Mouse (Mus musculus): Measurements from ENCODE around the gene Zfp978. TPM values are rescaled to one million over a fixed set of nuclear protein-coding genes. Genes with fewer than 3 reads are reported as not detected.
A peak's percentile ranks its signal among the peaks of the same experiment; 100 is the strongest.
"Not testable (repeated sequence)": the region's sequence is repeated elsewhere in the genome, so short reads cannot be mapped to it uniquely, and the experiment has no call there.

Gene Zfp978
- polyA plus RNA-seq, 1 experiment from 2014 or later, result not detected

DNA sequence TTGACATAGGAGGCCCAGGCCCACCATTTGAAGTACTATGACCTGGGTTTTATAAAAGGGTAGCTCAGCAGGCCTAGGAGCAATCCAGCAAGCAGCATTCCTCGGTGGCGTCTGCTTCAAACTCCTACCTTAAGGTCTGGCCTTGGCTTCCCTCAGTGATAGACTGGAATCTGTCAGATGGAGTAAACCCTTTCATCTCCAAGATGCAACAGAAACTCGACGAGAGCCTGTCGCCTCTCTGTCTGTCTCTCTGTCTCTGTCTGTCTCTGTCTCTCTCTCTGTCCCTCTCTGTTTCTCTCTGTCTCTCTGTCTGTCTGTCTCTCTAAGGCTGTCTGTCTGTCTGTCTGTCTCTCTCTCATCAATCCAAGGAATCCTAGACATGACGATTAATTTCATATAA is 42.4 kb downstream of the Zfp978 start:
- not testable (repeated sequence) for H3K4me2 ChIP-seq; ATAC-seq (ENCODE audit: low FRiP score); H3K9ac ChIP-seq; H3K4me3 ChIP-seq (replicated peaks); H3K27me3 ChIP-seq; H3K27ac ChIP-seq; H3K4me1 ChIP-seq; H3K36me3 ChIP-seq (replicated peaks)
- WGBS, result 88% methylated on average over 6 of the region's 6 CpGs
- peaks cover 54% of the 10 kb centered on the region for H3K9me3 ChIP-seq

DNA sequence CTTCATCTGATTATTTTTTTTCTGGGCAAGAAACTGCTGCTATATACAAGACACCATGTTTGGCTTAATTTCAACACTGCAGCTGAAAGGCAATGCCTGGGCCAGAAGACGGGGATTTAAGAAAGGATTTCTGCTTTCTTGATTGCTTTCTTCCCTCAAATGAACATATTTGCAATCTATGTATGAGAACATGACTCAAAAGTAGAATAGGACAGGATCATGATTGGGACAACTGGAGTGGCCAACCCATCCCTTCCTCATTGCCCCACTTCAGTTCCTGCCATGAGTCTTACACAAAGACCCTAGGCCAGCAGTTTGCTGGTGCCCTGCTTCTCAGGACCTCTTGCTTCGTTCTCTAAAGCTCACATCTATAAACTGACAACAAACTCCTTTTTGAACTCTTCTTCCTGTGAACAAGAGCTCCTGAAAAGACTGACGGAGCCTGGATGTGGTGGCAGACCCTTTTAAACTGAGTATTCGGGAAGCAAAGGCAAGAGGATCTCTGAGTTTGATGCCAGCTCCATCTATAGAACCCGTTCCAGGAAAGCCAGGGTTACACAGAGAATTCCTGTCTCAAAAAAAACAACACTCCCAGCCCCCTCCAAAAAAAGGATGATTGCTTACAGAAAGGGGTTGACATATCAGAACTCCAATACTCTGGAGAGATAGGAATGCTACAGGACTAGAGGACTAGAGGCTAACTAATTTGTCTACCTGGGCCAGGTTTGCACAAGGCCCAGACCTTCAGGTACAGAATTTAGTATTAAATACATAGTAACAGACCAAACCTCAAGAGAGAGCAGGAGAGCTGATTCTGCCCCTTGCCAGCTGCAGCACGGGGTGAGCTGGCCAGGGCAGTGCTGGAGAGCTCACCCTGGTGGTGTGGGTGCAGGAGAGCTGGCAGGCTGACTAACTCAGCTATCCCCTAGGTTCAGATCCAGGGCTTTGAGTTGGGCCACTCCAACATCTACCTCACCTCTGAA is 43.1 kb downstream of the Zfp978 start:
- H3K4me2 ChIP-seq; H3K4me1 ChIP-seq; H3K27ac ChIP-seq; H3K4me3 ChIP-seq (replicated peaks); H3K9ac ChIP-seq; H3K27me3 ChIP-seq; H3K36me3 ChIP-seq (replicated peaks): not testable (repeated sequence)
- WGBS, result 80% methylated on average over 6 of the region's 6 CpGs
- peak; percentile 18; the same call in 1 of the 2 replicates for ATAC-seq (ENCODE audit: low FRiP score)
- H3K9me3 ChIP-seq, result peaks cover 56% of the 10 kb centered on the region

DNA sequence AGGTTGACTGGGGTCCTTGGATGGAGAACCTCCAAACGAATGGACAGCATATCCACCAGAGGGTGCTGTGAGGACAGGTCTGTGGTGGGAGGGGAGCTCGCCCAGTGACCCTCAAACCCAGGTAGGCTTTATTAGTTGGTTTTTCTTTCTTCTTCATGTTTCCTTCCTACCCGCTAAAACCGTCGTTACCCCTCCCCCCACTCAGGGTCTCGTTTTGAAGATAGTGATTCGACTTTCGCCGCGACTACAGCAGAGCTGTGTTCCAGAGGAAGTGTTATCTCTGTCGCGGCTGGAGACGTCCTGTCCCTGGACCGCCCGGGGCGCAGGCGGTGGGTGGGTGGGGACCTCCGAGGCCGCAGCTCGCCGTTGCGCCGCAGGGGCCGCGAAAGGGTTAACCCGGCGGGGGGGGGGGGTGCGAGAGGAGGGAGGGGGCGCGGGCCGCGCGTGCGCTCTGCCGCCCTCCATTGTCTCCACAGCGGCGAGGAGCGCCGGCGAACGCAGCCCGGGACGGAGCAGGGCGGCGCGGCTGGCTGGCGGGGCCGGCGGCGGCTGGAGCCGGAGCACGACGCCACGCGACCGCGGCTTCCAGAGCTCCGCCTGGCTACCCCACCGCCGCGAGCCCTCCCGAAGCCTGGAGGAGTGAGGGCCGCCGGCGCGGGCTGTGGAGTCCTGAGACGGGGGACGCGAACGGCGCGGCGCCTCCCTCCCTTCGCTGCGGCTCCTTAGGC is 45.8 kb downstream of the Zfp978 start:
- Histone ChIP-seq H3K4me1 (no peaks in the 10 kb centered on the region), H3K36me3 (replicated peaks) (no peaks in the 10 kb centered on the region; the same call in 1 of the 2 replicates), H3K9ac (peak overlapping the region; percentile 59), H3K27ac (peak overlapping the region; percentile 38; the same call in 1 of the 2 replicates), H3K4me3 (replicated peaks) (peak overlapping the region; percentile 46), H3K9me3 (peaks cover 52% of the 10 kb centered on the region), H3K4me2 (peak overlapping the region; percentile 57), H3K27me3 (no peaks in the 10 kb centered on the region)
- peak; percentile 92 for ATAC-seq (ENCODE audit: low FRiP score)
- WGBS, result 2% methylated on average over 31 of the region's 75 CpGs

DNA sequence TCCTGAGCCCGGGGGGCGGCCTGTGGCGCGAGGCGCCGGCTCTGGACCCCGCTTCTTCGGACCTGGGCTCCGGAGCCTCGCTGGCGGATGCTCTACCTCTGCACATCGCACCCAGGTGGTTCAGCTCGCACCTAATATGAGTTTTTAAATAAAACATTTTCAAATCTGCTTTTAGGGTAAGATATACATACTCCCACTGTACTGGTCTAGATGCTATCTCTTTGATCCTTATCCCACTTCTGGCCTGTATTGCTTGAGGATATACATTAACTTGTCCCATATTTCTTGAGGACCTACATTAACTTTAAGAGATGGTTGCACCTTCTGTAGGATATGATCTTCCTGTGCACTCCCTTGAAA is 46.3 kb downstream of the Zfp978 start:
- no peaks in the 10 kb centered on the region; the same call in 1 of the 2 replicates for H3K36me3 ChIP-seq (replicated peaks)
- no peaks in the 10 kb centered on the region for H3K27me3 ChIP-seq
- peak overlapping the region; percentile 57 for H3K4me2 ChIP-seq
- peak overlapping the region; percentile 46 for H3K4me3 ChIP-seq (replicated peaks)
- H3K9ac ChIP-seq, result peak overlapping the region; percentile 59
- H3K9me3 ChIP-seq, result peaks cover 47% of the 10 kb centered on the region
- peak overlapping the region; percentile 38; the same call in 1 of the 2 replicates for H3K27ac ChIP-seq
- 4% methylated on average over 13 of the region's 13 CpGs for WGBS
- no peaks in the 10 kb centered on the region for H3K4me1 ChIP-seq
- ATAC-seq (ENCODE audit: low FRiP score), result peak; percentile 21

DNA sequence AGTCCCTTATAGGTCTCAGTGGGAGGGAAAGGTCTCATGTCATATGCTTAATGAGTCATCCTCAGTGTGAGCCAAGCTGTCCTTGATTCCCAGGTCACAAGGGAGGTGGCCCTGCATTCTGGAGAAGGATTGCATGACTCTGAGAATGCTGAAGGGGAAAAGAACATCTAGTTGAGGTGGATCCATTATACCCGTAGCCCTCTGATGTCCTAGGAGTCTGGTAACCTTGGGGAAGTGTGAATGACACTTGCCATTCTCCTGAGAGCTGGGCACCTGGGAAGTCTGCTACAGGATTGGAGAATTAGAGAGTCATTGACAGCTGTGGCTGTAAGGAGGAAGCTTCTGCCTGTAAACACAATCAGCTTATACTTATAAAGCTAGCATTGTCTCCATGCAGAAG is 55.3 kb downstream of the Zfp978 start:
- 75% methylated on average over 1 of the region's 1 CpGs for WGBS

DNA sequence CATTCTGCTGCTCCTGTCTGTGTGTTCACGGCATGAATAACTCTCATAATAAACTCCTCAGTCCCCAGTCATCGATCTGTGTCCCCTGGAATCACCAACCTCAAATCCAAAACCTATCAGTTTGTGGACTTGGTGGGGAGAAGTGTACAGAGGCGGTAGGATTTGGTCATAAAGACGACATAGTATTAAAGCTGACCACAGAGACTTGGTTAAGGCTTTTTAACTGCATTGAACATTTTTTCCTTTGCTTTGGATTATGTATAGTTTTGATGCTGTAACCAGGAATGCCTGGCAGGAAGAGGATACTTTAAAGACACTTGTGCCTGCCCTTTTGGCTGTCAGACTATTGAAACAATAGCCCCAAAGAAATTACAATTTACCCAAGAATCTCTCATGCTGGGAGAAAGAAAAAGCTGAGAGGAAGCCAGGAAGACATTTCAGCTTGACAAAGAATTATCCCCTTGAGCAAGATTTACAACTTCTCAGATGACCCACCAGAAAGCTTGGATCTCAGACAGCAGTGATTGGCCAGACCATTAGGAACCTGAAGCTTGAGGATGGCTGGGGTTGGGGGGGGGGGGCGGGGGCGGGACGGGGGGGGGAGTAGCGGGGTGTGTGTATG is 56.2 kb downstream of the Zfp978 start:
- Histone ChIP-seq H3K9ac (no peak overlapping the region), H3K27me3 (no peaks in the 10 kb centered on the region), H3K36me3 (replicated peaks) (no peaks in the 10 kb centered on the region), H3K4me2 (no peak overlapping the region), H3K27ac (no peak overlapping the region), H3K4me3 (replicated peaks) (no peak overlapping the region), H3K9me3 (peaks cover 61% of the 10 kb centered on the region), H3K4me1 (no peaks in the 10 kb centered on the region)
- no peak; the same call in 1 of the 2 replicates for ATAC-seq (ENCODE audit: low FRiP score)
- WGBS, result 62% methylated on average over 8 of the region's 8 CpGs

More for the DNA sequence above, 55.3 kb downstream of the Zfp978 start:
- H3K27ac ChIP-seq; H3K9ac ChIP-seq; H3K36me3 ChIP-seq (replicated peaks); H3K4me2 ChIP-seq; H3K4me1 ChIP-seq; H3K4me3 ChIP-seq (replicated peaks); H3K27me3 ChIP-seq: not testable (repeated sequence)
- H3K9me3 ChIP-seq, result peaks cover 53% of the 10 kb centered on the region
- 0 out of 2 replicates have a peak, but pooled peaks have one; percentile 9 for ATAC-seq (ENCODE audit: low FRiP score)

DNA sequence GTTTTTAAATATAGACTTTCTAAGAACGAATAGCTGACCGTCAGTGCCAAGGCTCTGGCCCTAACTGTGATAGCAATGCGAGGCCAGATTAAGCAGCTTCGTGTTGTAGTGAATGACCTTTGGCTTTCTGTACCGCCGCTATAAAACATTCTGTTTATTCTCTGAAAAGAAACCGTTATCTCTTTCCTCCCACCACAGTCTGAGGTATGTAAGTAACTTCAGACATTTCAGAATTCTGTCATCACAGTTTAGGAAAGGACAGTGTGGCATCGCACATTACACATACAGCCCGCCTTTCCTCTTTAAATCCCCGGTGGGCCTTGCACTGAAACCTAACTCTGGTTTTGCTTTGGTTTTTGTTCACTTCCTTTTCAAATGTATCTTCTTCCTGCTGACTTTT is 56.8 kb downstream of the Zfp978 start:
- Histone ChIP-seq H3K9me3 (peaks cover 63% of the 10 kb centered on the region), H3K4me1 (no peaks in the 10 kb centered on the region), H3K4me3 (replicated peaks) (no peak overlapping the region), H3K36me3 (replicated peaks) (no peaks in the 10 kb centered on the region), H3K9ac (no peak overlapping the region), H3K27ac (no peak overlapping the region), H3K27me3 (no peaks in the 10 kb centered on the region), H3K4me2 (no peak overlapping the region)
- 63% methylated on average over 10 of the region's 10 CpGs for WGBS
- no peak for ATAC-seq (ENCODE audit: low FRiP score)

DNA sequence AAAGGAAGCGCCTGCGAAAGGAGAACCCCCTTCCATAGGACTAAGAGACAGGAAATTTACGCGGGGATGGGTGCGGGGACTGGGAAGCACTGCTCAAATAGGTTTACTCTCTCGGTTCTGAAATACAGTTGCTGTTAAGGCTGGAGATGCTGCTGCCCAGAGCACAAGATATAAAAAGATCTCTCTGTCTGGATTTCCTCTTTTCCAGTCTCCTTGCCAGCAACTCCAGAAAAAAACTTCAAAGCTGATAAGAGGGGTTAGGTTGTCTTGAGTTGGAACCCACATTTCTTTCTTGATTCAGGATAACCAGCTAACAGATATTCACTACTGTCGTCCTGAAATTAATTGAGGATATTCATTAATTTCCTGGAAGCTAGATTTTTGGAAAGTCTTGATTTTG is 57.2 kb downstream of the Zfp978 start:
- 57% methylated on average over 7 of the region's 7 CpGs for WGBS
- H3K4me2 ChIP-seq; H3K4me1 ChIP-seq; H3K36me3 ChIP-seq (replicated peaks); H3K27ac ChIP-seq; H3K27me3 ChIP-seq; H3K4me3 ChIP-seq (replicated peaks); H3K9ac ChIP-seq; ATAC-seq (ENCODE audit: low FRiP score): not testable (repeated sequence)
- peaks cover 67% of the 10 kb centered on the region for H3K9me3 ChIP-seq

DNA sequence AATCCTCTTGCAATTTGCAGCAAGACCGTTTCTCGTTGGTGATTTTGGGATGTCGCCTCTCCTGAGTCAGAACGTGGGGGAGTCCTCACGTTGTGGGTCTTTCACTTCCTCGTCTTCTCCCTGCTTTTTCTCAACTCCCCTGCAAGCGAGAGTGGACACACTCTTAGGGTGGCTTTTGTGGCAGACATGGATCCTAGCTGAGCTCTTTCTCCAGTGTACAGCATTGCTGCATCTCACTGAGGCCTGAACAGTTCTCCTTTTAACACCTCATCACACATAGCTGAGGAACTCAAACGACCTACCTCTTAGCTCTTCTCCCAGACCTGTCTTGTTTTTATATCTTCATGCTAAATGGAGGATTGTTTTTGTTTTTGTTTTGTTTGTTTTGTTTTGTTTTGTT is 58.1 kb downstream of the Zfp978 start:
- not testable (repeated sequence) for H3K4me3 ChIP-seq (replicated peaks); H3K9ac ChIP-seq; H3K27me3 ChIP-seq; H3K4me2 ChIP-seq; H3K27ac ChIP-seq; H3K36me3 ChIP-seq (replicated peaks); ATAC-seq (ENCODE audit: low FRiP score); H3K4me1 ChIP-seq
- WGBS, result 82% methylated on average over 8 of the region's 8 CpGs
- H3K9me3 ChIP-seq, result peaks cover 73% of the 10 kb centered on the region

DNA sequence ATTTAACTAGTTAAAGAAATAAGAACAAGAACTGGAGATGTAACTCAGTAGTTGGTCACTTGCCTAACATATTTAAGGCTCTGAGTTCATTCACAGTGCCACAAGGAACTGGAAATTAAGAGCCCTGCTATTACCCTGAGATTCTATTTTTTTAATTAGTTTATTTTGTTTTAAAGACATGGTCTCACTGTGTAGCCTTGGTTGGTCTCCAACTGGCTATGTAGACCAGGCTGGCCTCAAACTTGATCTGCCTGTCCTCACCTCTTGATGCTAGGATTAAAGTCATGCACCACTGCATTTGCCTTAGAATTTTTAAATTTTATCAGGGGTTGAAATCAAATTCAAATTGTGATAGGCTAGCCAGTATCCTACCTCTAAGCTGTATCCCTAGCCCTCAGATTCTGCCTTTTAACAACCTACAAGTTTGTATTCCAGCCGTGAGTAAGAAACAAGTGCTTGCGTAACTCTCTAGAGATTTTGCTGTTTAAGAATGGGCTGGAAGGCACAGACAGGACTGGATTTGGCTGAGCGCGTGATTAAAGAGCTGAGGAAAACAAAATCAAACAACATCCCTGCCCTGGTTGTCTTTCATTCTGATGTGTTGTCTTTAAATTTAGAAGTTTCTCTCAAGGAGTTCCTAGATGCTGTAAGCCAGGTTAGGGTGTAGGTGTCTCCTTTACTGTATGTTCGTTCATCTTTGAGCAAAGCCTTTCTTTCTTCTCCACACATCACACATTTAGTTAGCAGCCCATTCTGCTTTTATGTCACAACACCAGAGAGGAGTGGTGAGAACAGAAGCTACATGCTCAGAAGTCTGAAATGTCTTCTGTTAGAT is 58.9 kb downstream of the Zfp978 start:
- not testable (repeated sequence) for H3K36me3 ChIP-seq (replicated peaks); H3K4me3 ChIP-seq (replicated peaks); H3K27ac ChIP-seq; H3K9ac ChIP-seq; H3K4me2 ChIP-seq; H3K4me1 ChIP-seq; H3K27me3 ChIP-seq
- ATAC-seq (ENCODE audit: low FRiP score), result 0 out of 2 replicates have a peak, but pooled peaks have one; percentile 21
- WGBS, result 81% methylated on average over 5 of the region's 5 CpGs
- peaks cover 77% of the 10 kb centered on the region for H3K9me3 ChIP-seq

DNA sequence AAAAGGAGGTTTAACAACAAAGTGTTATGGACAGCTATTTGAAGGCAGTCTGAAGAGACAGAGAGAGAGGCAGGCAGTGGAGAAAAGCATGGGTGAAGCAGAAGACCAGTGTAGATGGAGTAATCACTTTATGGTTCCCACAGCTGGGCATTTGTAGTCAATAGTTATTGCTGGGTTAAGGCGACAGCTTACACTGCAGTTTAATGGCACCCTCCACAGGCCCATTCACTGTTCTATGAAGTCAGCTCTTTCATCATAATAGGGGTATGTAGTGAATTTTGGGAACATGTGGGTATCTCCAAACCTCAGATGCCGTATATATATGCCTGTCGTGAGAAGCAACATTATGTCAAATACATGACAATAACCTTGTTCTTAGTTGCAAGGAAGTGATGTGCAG is 59.7 kb downstream of the Zfp978 start:
- ATAC-seq (ENCODE audit: low FRiP score), result no peak
- Histone ChIP-seq H3K9me3 (peaks cover 85% of the 10 kb centered on the region), H3K27me3 (no peaks in the 10 kb centered on the region), H3K9ac (no peak overlapping the region), H3K4me1 (no peaks in the 10 kb centered on the region), H3K36me3 (replicated peaks) (no peaks in the 10 kb centered on the region), H3K4me3 (replicated peaks) (no peak overlapping the region), H3K4me2 (no peak overlapping the region), H3K27ac (no peak overlapping the region)
- 68% methylated on average over 3 of the region's 3 CpGs for WGBS

Data from forebrain, embryonic 12.5 days (tissue).